Mouse (Mus musculus) embryo, embryonic 11 days (tissue): ENCODE measurements at regions not wholly inside any gene's neighbourhood (a gene's known extent, or its start where the extent isn't known, plus 50 kb on each side); places are given as distances from the start of the nearest gene placed in this dataset.

Source experiments
- DNase-seq: peaks from one replicate; pipeline ENCODE4 v3.0.0-alpha.2; 2015

DNA sequence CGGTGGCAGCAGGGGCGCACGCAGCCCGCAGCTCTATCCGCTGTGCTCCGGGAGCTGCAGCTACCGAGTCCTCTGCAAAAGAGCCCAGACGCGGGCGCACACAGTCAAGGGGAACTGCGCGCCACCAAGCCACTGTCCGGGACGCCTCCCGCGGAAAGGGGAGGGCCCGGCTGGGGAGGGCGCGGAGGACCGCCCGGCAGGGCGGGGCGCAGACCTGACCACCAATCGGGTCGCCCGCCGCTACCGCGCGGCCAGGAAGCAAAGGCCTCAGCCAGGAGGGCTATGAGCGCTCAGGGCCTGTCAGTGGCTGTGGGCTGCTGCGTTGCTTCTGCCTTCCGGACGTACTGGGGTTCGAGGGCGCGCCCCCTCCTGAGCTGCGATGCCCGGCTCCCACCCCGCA lies 1034.5 kb downstream of the Gm10330 start:
- peak; percentile 41 for DNase-seq

DNA sequence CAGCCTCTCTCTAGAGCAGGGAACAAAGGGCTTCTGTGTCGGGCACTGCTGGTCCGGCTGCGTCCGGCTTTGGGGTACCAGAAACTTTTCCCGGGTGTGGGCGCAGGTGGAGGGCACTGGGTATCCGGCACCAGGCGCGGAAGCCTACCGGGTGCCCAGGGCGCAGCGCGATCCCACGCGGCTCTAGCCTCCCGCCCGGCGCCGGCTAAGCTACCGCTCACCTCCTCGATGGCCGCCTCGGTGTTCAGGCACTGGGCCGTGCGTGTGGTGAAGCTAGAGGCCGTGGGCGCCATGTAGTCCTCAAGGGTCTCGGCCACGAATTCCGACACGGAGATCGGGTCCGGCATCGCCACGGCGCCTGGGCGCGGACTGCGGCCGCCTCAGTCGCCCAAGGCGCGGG lies 1035.0 kb downstream of the Gm10330 start:
- DNase-seq, result peak; percentile 0
